Mouse (Mus musculus): ENCODE data around the gene Fra10ac1. TPM values are rescaled to one million over a fixed set of nuclear protein-coding genes. Genes with fewer than 3 reads are reported as not detected.
A peak's percentile ranks its signal among the peaks of the same experiment; 100 is the strongest.

Gene Fra10ac1
- total RNA-seq, 2 experiments from 2014 or later = 36.0 to 45.0 TPM

- ATAC-seq (replicated peaks; ENCODE audit: poor library complexity, severe bottlenecking) = no peak
Measured at GRCm38 (mm10) chr19:38236526-38236925, 12.6 kb upstream of the Fra10ac1 start.

- no peak for ATAC-seq (replicated peaks; ENCODE audit: poor library complexity, severe bottlenecking)
Measured at GRCm38 (mm10) chr19:38232516-38232915, 8.6 kb upstream of the Fra10ac1 start.

GRCm38 (mm10) chr19:38232087-38232486, 8.1 kb upstream of the Fra10ac1 start:
- no peak for ATAC-seq (replicated peaks; ENCODE audit: poor library complexity, severe bottlenecking)

- ATAC-seq (replicated peaks; ENCODE audit: poor library complexity, severe bottlenecking) = no peak
Measured at GRCm38 (mm10) chr19:38228699-38229098, 4.7 kb upstream of the Fra10ac1 start.

- ATAC-seq (replicated peaks; ENCODE audit: poor library complexity, severe bottlenecking) = no peak
Measured at GRCm38 (mm10) chr19:38224685-38225060, 717 bp upstream of the Fra10ac1 start.

GRCm38 (mm10) chr19:38223356-38223904, 526 bp downstream of the Fra10ac1 start:
- peak; percentile 55 for ATAC-seq (replicated peaks; ENCODE audit: poor library complexity, severe bottlenecking)

- ATAC-seq (replicated peaks; ENCODE audit: poor library complexity, severe bottlenecking) = no peak
Measured at GRCm38 (mm10) chr19:38217696-38218095, 6.3 kb downstream of the Fra10ac1 start.

GRCm38 (mm10) chr19:38206669-38207068, 17.3 kb downstream of the Fra10ac1 start:
- ATAC-seq (replicated peaks; ENCODE audit: poor library complexity, severe bottlenecking) = no peak

- no peak for ATAC-seq (replicated peaks; ENCODE audit: poor library complexity, severe bottlenecking)
Measured at GRCm38 (mm10) chr19:38198731-38199130, 25.2 kb downstream of the Fra10ac1 start.

- ATAC-seq (replicated peaks; ENCODE audit: poor library complexity, severe bottlenecking) = no peak
Measured at GRCm38 (mm10) chr19:38195245-38195644, 28.7 kb downstream of the Fra10ac1 start.

- ATAC-seq (replicated peaks; ENCODE audit: poor library complexity, severe bottlenecking) = no peak
Measured at GRCm38 (mm10) chr19:38191446-38191845, 32.5 kb downstream of the Fra10ac1 start.

- no peak for ATAC-seq (replicated peaks; ENCODE audit: poor library complexity, severe bottlenecking)
Measured at GRCm38 (mm10) chr19:38190606-38191005, 33.4 kb downstream of the Fra10ac1 start.

GRCm38 (mm10) chr19:38187345-38187680, 36.6 kb downstream of the Fra10ac1 start:
- no peak for ATAC-seq (replicated peaks; ENCODE audit: poor library complexity, severe bottlenecking)

GRCm38 (mm10) chr19:38186631-38187344, 37.2 kb downstream of the Fra10ac1 start:
- ATAC-seq (replicated peaks; ENCODE audit: poor library complexity, severe bottlenecking) = no peak

GRCm38 (mm10) chr19:38179675-38180074, 44.3 kb downstream of the Fra10ac1 start:
- no peak for ATAC-seq (replicated peaks; ENCODE audit: poor library complexity, severe bottlenecking)

- no peak for ATAC-seq (replicated peaks; ENCODE audit: poor library complexity, severe bottlenecking)
Measured at GRCm38 (mm10) chr19:38164633-38165032, 59.3 kb downstream of the Fra10ac1 start.

GRCm38 (mm10) chr19:38161648-38162354, 62.2 kb downstream of the Fra10ac1 start:
- no peak for ATAC-seq (replicated peaks; ENCODE audit: poor library complexity, severe bottlenecking)

- no peak for ATAC-seq (replicated peaks; ENCODE audit: poor library complexity, severe bottlenecking)
Measured at GRCm38 (mm10) chr19:38156243-38156642, 67.7 kb downstream of the Fra10ac1 start.

GRCm38 (mm10) chr19:38143540-38144271, 80.2 kb downstream of the Fra10ac1 start:
- ATAC-seq (replicated peaks; ENCODE audit: poor library complexity, severe bottlenecking) = peak; percentile 91

All from granulocyte monocyte progenitor cell, adult 5-6 weeks (primary cell).